Mouse (Mus musculus) forebrain, embryonic 16.5 days (tissue): ENCODE measurements at regions not wholly inside any gene's neighbourhood (a gene's known extent, or its start where the extent isn't known, plus 50 kb on each side); places are given as distances from the start of the nearest gene placed in this dataset.
A peak's percentile ranks its signal among the peaks of the same experiment; 100 is the strongest.

ENCODE experiments used
- ATAC-seq: fragments of 200-750 bp; cut with Nextera tagmentation; 2 replicates; pipeline ENCODE4 v1.8.0; 2017; ENCODE audit warnings: mild to moderate bottlenecking, moderate library complexity
- H3K27ac ChIP-seq: fragments of 300-500 bp; sonication (generic); 2 replicates; pipeline ENCODE4 v1.5.1; 2014; ENCODE audit warnings: low read length, control low read depth
- H3K27me3 ChIP-seq: fragments of 300-500 bp; sonication (generic); replicated peaks from 2 replicates; pipeline ENCODE4 v1.6.1; 2014; ENCODE audit warnings: low read length; ENCODE audit not compliant: control insufficient read depth, insufficient read depth
- H3K36me3 ChIP-seq: fragments of 300-500 bp; sonication (generic); 2 replicates; pipeline ENCODE4 v1.6.1; 2014; ENCODE audit not compliant: control insufficient read depth, insufficient read depth
- H3K4me1 ChIP-seq: fragments of 300-500 bp; sonication (generic); replicated peaks from 2 replicates; pipeline ENCODE4 v1.6.1; 2014; ENCODE audit warnings: low read length; ENCODE audit not compliant: control insufficient read depth, insufficient read depth
- H3K4me2 ChIP-seq: fragments of 300-500 bp; sonication (generic); 2 replicates; pipeline ENCODE4 v1.6.1; 2014; ENCODE audit warnings: mild to moderate bottlenecking, low read length, control low read depth
- H3K4me3 ChIP-seq: fragments of 300-500 bp; sonication (generic); replicated peaks from 2 replicates; pipeline ENCODE4 v1.5.1; 2014; ENCODE audit warnings: mild to moderate bottlenecking, low read length, control low read depth
- H3K9ac ChIP-seq: fragments of 300-500 bp; sonication (generic); replicated peaks from 2 replicates; pipeline ENCODE4 v1.6.1; 2014; ENCODE audit warnings: low read depth, low read length, control low read depth
- H3K9me3 ChIP-seq: fragments of 300-500 bp; sonication (generic); 2 replicates; pipeline ENCODE4 v1.6.1; 2016; ENCODE audit warnings: low read length; ENCODE audit not compliant: control insufficient read depth
- whole genome bisulfite sequencing: fragments of 180-500 bp; shearing (Covaris S2); extraction: QIAGEN DNeasy Blood & Tissue Kit; methylation state at CpG from one replicate; pipeline ENCODE4 v1.1.7; 2014; 5-methylcytosine and 5-hydroxymethylcytosine counted together

DNA sequence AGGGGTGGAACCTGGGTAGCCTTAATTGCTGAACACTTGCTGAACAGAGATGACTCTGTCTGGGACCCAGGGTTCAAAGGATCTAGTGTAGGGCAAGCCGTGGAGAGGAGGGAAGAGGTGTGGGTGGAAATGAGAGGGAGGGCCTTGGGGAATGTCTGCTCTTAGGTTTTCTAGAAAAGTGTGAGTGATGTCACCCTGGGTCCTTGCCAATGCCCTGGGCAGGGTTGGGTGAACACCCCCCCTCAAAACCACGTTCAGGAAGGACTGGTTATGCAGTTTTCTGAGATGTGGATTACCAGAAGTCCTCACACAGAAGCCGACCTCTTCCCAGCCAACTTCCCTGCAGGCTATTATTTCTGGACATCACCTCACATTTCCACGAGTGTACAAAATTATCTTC, 252.4 kb upstream of the Habp2 start:
- no peak overlapping the region for H3K9ac ChIP-seq
- no peaks in the 10 kb centered on the region for H3K27me3 ChIP-seq
- H3K27ac ChIP-seq = no peak overlapping the region
- no peak for ATAC-seq
- 61% methylated on average over 4 of the region's 4 CpGs for WGBS
- no peaks in the 10 kb centered on the region for H3K9me3 ChIP-seq
- no peak overlapping the region for H3K4me3 ChIP-seq
- H3K4me1 ChIP-seq = peaks cover 11% of the 10 kb centered on the region
- H3K36me3 ChIP-seq = no peaks in the 10 kb centered on the region
- H3K4me2 ChIP-seq = no peak overlapping the region

DNA sequence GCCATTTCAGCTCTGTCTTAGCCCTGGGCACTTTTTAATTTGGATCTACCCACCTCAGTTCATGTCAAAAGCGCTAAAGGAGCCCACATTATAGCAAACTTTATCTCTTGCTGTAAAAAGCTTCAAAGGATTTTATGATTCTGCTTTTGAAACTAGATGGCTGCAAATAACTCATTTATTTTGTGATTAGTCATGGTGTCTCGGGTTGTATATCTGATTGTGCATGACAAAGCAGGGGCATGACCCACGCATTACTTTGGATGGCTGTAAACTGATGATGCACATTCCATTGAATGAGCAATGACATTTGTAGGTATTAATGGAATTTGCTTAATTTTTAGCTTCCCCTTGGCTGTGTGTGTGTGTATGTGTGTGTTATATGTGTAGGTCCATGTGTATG, 249.4 kb upstream of the Habp2 start:
- Histone ChIP-seq H3K9ac (no peak overlapping the region), H3K4me2 (no peak overlapping the region), H3K4me1 (peaks cover 6% of the 10 kb centered on the region), H3K36me3 (no peaks in the 10 kb centered on the region), H3K4me3 (no peak overlapping the region), H3K27me3 (no peaks in the 10 kb centered on the region), H3K27ac (no peak overlapping the region), H3K9me3 (no peaks in the 10 kb centered on the region)
- no peak for ATAC-seq
- WGBS = 90% methylated on average over 3 of the region's 3 CpGs

DNA sequence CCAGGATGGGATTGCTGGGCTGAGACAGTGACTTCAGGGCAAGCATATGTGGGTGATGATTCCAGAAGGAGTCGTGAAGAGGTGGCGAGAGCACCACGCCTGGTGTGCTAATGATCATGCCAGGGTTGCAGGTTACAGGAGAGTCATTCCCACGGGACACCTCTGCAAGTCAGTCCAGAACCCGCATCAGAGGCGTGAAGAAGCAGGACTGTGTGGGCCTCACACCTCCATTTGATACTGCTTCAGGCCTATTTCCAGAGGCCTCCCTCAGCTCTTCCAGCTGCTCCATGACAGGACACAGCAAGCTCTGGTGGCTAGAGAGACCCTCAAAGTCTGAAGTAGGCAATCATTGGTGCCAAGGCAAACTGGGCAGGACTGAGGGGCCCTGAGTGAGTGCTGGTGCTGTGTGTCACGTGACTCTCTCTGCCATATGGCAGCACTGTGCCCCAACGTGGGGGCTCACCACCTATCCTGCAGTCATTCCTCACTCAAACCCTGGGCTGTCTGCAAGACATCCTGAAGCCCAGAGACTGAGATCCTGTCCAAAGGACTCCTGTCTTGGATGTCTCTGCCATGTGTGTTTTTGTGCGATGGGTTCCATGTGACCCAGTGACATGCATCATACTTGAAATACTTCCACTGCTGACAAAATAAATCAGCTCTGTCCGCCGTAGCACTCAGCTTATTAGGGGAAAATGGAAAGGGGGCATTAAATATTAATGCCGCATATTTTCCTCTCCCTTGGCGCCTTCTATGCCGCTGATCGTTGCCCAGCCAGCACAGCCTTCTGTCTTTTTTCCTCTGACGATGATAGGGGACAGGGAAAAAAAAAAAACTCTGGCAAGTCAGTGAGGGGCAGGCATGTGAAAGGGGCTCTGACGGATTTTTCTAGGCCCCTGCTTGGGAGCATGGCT, 247.6 kb upstream of the Habp2 start:
- Histone ChIP-seq H3K4me2 (no peak overlapping the region), H3K4me3 (no peak overlapping the region), H3K4me1 (peaks cover 6% of the 10 kb centered on the region), H3K27me3 (no peaks in the 10 kb centered on the region), H3K36me3 (no peaks in the 10 kb centered on the region), H3K27ac (no peak overlapping the region), H3K9me3 (no peaks in the 10 kb centered on the region), H3K9ac (no peak overlapping the region)
- WGBS = 60% methylated on average over 17 of the region's 17 CpGs
- ATAC-seq = peak; percentile 23; the same call in 1 of the 2 replicates

DNA sequence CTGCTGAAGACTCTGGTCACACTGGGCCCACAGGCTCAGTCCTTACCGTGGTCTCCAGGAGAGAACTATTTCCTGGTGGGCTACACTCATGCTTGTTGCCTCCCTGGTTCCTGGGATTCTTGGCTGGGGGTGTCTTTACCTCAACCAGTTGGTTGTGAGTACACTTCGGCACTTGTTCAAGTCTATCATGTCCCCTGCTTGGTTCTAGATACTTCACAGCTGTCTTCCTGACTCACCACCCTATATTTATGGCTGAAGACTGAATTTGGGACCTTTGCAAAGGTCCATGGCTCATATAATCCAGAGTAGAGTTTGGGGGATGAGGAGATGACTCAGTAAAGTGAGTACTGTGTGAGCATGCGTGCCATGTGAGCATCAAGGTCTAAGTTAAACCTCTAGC, 245.0 kb upstream of the Habp2 start:
- Histone ChIP-seq H3K9me3 (no peaks in the 10 kb centered on the region), H3K9ac (no peak overlapping the region), H3K4me1 (peaks cover 6% of the 10 kb centered on the region), H3K36me3 (no peaks in the 10 kb centered on the region), H3K4me3 (no peak overlapping the region), H3K27me3 (no peaks in the 10 kb centered on the region), H3K4me2 (no peak overlapping the region), H3K27ac (no peak overlapping the region)
- no peak for ATAC-seq
- WGBS = 92% methylated on average over 3 of the region's 3 CpGs

DNA sequence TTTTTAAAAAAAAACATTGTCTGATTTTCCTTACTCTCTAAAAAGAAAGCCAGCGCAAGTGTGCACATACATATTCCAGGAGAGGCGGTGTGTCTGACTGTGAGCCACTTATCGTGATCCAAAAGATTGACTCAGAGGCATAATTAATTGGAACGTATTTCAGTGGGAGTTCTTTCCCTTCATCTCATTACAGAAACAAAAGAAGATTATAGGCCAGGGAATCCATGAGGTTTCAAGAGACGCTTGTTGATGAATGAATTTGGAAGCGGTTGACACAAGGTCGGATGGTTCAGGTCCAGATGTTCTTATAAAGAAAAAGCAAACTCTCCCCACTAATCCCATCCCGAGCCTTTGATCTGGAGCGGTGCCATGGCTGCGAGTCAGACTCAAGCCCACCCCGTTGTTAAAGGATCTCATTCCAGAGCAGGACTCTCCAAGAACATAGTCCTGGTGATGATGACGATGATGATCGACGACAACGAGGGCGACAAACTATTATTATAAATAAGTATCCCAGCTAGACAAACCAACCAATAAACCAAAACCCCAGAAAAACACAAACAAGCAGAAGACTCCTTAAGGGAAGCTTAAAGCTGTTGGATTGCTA, 240.1 kb upstream of the Habp2 start:
- Histone ChIP-seq H3K9me3 (no peaks in the 10 kb centered on the region), H3K4me2 (no peak overlapping the region), H3K36me3 (no peaks in the 10 kb centered on the region), H3K27me3 (no peaks in the 10 kb centered on the region), H3K27ac (no peak overlapping the region), H3K9ac (no peak overlapping the region), H3K4me3 (no peak overlapping the region), H3K4me1 (no peaks in the 10 kb centered on the region)
- no peak for ATAC-seq
- 46% methylated on average over 16 of the region's 16 CpGs for WGBS

DNA sequence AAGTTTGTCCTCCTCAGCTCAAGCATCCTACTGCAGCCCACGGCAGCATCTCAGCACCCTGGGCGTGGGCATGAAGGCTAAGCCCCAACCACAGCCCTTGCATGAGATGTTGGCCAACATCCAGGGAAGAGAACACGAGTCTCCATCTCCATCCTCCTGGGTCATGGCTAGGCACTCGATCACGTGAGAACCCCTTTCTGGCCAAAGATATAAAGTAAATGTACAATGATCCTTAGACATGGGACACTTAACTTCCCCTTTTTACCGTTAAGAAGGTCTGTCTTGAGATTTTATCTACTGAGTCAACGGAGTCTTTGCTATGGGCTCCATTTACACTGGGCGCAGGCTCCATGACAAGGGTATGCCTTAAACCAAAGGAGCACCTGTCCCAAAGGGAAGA, 232.8 kb upstream of the Habp2 start:
- no peak overlapping the region for H3K9ac ChIP-seq
- no peak overlapping the region for H3K27ac ChIP-seq
- H3K27me3 ChIP-seq = no peaks in the 10 kb centered on the region
- H3K36me3 ChIP-seq = no peaks in the 10 kb centered on the region
- no peaks in the 10 kb centered on the region for H3K9me3 ChIP-seq
- H3K4me2 ChIP-seq = no peak overlapping the region
- no peak for ATAC-seq
- no peaks in the 10 kb centered on the region for H3K4me1 ChIP-seq
- H3K4me3 ChIP-seq = no peak overlapping the region
- 95% methylated on average over 8 of the region's 8 CpGs for WGBS

DNA sequence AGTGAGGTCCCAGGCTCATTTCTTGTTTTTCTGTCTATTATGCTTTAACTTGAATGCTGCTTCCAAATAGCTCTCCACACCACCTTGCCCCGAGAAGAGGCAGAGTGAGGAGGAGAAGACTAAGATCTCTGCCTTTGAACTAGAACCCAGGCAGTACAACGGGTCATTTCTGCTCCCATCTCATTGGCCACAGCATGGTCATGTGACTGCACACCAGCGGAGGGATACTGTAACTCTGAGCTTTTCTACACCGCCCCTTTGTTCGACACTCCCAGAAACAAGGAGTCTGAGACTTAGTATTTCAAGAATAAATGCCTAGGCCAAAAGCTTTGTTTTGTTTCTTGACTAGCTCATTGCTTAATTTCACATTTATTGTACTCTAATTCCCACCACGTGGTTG, 230.5 kb upstream of the Habp2 start:
- ATAC-seq = no peak
- H3K4me3 ChIP-seq = no peak overlapping the region
- no peaks in the 10 kb centered on the region for H3K36me3 ChIP-seq
- no peak overlapping the region for H3K27ac ChIP-seq
- WGBS = 80% methylated on average over 6 of the region's 6 CpGs
- no peak overlapping the region for H3K4me2 ChIP-seq
- peaks cover 1% of the 10 kb centered on the region for H3K4me1 ChIP-seq
- no peaks in the 10 kb centered on the region for H3K9me3 ChIP-seq
- no peak overlapping the region for H3K9ac ChIP-seq
- no peaks in the 10 kb centered on the region for H3K27me3 ChIP-seq

DNA sequence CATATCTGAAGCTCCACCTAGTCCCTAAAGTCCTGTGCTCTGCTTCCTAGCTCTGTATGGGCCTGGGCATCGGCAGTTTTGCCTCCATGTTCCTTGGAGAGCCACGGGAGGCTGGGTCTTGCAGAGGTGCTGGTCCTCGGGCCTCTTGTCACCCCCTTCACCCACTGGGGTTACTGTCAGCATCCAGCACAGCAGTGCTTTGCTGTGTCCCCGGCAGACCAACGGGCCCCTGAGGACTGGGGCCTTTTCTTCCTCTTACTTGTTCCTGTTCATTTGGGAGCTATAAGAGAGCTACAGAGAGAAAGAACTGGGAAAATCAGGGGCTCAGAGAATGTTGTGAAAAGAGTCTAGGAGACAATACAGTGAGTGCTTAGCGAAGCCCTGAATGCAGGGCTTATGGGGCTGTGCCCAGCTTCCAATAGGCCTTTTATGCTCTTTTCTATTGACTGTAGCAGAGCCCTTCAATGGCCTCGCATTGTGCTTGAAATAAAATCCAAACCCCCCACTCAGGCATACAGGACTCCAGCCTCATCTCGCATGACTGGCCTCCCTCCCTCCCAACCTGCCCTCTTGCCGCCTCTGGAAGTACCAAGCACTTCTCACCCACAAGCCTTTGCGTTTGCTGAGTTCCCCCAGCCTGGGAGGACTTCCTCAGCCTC, 224.9 kb upstream of the Habp2 start:
- Histone ChIP-seq H3K4me3 (no peak overlapping the region), H3K9me3 (no peaks in the 10 kb centered on the region), H3K27ac (peak overlapping the region; percentile 81), H3K27me3 (no peaks in the 10 kb centered on the region), H3K4me1 (peaks cover 13% of the 10 kb centered on the region), H3K4me2 (no peak overlapping the region), H3K36me3 (no peaks in the 10 kb centered on the region), H3K9ac (no peak overlapping the region; the same call in 1 of the 2 replicates)
- peak; percentile 93 for ATAC-seq
- 3% methylated on average over 10 of the region's 10 CpGs for WGBS

DNA sequence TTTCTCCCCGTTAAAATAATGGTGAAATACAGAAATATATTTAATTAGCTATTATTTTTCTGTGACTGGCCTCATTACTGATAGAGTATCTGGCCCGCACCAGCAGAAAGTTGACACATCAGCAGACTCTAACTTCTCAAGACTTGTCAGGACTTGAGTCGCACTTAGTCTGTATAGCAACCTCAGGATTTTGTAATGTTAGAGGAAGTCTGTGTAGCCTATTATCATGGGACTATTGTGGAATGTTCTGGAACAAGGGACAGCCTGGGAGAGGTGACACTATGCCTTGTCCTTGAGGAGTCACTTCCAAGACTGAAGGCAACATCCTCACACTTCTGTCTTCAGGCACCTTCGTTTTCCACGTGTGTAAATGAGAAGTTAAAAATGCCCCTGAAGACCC, 223.8 kb upstream of the Habp2 start:
- peaks cover 13% of the 10 kb centered on the region for H3K4me1 ChIP-seq
- no peak overlapping the region for H3K9ac ChIP-seq
- no peak overlapping the region for H3K4me2 ChIP-seq
- H3K4me3 ChIP-seq = no peak overlapping the region
- no peaks in the 10 kb centered on the region for H3K27me3 ChIP-seq
- no peak for ATAC-seq
- H3K27ac ChIP-seq = no peak overlapping the region
- H3K36me3 ChIP-seq = no peaks in the 10 kb centered on the region
- no peaks in the 10 kb centered on the region for H3K9me3 ChIP-seq
- 35% methylated on average over 5 of the region's 5 CpGs for WGBS
